Mouse (Mus musculus) mouse embryonic stem cell (cell line): Measurements from ENCODE around the gene Rph3a.
"Not testable (repeated sequence)": the region's sequence is repeated elsewhere in the genome, so short reads cannot be mapped to it uniquely, and the experiment has no call there.

ENCODE experiments used
- in situ Hi-C, 2 experiments: fragments of 300-500 bp; cut with MboI; formaldehyde crosslinking; loops; 1 replicate in 1 of 2; 3 replicates in 1 of 2; pipeline ENCODE4 v1.14.3; 2019 to 2020; ENCODE audit warnings: low sequenced_read_pairs in 2 of 2, low pct_unique_long_range_greater_than_20kb in 1 of 2, mixed read lengths in 1 of 2; ENCODE audit not compliant: unreplicated experiment in 1 of 2

Gene Rph3a

GRCm38 (mm10) chr5:120926311-120926710 is 83.6 kb downstream of the Rph3a start:
- in situ Hi-C loops, result not testable (repeated sequence)

- in situ Hi-C loops, result not testable (repeated sequence)
Measured at GRCm38 (mm10) chr5:120924520-120924919, 85.4 kb downstream of the Rph3a start.

GRCm38 (mm10) chr5:120923969-120924368 is 85.9 kb downstream of the Rph3a start:
- in situ Hi-C loops, result no loop called here

GRCm38 (mm10) chr5:120920296-120920695 is 89.6 kb downstream of the Rph3a start:
- in situ Hi-C loops, result no loop called here

GRCm38 (mm10) chr5:120919156-120919935 is 90.5 kb downstream of the Rph3a start:
- in situ Hi-C loops, result not testable (repeated sequence)

DNA sequence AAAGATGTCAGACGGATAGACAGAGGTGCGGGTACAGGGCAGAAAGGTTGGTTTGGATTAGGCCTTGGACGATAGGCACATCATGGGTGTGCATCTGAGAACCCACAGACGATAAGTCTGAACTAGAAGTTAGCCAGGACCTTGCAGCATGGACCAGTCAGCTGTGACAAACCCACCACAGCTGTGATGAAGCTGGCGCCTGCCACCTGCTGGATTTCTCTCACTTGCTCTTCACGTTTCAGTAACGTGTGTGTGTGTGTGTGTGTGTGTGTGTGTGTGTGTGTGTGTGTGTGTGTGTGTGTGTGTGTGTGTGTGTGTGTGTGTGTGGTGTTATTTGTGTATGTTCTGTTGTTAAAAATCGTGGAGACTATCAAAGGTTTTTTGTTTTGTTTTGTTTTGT is 95.7 kb downstream of the Rph3a start, which contains the start of gene Oas1d:
Gene Oas1d (plus strand): TSS at position 333 of the 400 bp plus-strand sequence.
- in situ Hi-C loops, result not testable (repeated sequence)

- in situ Hi-C loops, result no loop called here
Measured at GRCm38 (mm10) chr5:120908196-120908920, 101.5 kb downstream of the Rph3a start.

GRCm38 (mm10) chr5:120906791-120907733 is 102.8 kb downstream of the Rph3a start, which contains the start of gene Oas1a:
Gene Oas1a (minus strand): TSS chr5:120907521.
- in situ Hi-C loops, result not testable (repeated sequence)

- in situ Hi-C loops, result no loop called here
Measured at GRCm38 (mm10) chr5:120902056-120902455, 107.8 kb downstream of the Rph3a start.

- in situ Hi-C loops, result no loop called here
Measured at GRCm38 (mm10) chr5:120900666-120901065, 109.2 kb downstream of the Rph3a start.

GRCm38 (mm10) chr5:120898726-120899125 is 111.2 kb downstream of the Rph3a start:
- in situ Hi-C loops, result no loop called here

DNA sequence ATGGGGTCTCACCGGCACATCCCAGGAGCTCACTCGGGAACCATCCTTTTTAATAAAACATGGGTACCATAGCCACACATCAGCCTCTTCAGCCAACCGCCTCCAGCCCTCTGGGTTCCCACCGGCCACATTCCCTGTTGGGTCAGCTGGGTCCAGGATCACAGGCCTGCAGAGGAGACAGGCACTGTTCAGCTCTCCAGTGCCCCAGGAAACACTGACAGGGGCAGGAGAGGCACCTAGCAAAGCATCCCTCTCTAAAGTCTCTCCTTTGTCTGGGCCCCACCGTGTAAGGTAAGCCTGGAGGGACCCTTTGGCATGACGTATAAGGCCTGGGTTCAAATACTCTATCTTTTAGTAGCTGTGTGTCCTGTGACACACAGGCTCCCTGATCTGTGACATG is 111.6 kb downstream of the Rph3a start:
- in situ Hi-C loops, result no loop called here

DNA sequence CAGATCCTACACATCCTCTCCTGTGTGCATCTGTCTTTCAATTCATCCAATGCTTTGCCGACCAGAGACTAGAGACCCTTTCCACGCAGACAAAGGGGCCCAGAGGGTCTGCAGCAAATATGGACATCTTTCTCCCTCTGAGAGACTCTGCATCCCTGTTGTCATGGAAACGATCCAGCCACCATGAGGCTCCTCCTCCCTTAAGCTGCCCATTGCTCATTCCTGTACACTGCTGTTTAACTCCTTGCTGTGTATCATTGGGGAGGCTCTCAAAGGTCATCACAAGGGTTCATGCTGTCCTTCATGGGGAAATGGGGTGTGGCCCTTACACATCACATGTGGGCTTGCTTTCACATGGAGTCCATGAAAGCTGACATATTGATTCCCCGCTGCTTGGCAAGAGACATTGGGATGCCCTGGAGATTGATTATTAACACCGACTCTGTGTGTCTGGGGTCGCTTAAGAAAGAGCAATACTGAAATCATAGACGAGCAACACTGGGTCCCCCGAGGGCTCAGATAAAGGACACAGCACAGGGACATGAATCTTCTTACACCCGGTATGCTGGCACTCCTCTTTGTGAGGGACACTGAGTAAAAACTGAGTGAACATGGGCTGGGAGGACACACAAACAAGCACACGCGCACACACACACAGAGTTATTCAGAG is 114.5 kb downstream of the Rph3a start:
- in situ Hi-C loops, result no loop called here

DNA sequence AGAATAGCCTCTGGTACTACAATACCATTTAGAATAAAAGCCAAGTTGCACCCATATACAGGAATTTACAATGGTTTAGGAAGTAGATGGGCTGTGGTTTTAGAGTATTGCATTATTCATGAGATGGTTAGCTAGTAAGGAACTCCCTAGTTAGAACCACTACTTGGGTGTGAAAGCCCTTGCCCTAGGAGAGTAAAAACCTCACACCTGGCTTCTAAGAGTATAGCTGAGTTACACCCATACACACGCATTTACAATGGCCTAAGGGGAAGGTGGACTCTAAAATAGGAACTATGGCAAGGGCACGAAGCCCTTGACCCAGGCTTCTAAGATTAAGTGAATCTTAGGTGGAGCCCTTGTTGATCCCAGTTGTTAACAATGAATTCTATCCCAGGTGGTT is 115.2 kb downstream of the Rph3a start:
- in situ Hi-C loops, result not testable (repeated sequence)

GRCm38 (mm10) chr5:120893866-120894265 is 116.0 kb downstream of the Rph3a start:
- in situ Hi-C loops, result not testable (repeated sequence)

DNA sequence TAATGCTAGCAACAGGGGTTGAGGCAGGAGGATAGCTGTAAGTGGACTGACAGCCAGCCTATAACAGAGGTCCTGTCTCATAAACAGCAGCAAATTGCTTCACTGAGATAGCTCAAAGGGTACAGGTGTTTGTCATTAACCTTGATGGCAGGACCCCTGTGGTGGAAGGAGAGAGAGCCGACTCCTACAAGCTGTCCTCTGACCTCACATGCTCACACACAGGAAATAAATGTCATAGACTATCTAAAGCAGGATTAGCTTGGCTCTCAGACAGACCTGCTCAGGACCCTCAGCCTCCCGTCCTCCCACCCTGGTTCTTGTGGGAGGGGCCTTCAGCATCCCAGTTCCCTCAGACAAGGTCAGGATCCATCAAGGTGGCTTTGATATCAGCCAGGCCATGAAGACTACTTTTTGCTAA is 117.6 kb downstream of the Rph3a start:
- in situ Hi-C loops, result no loop called here

GRCm38 (mm10) chr5:120891566-120892242 is 118.2 kb downstream of the Rph3a start:
- in situ Hi-C loops, result not testable (repeated sequence)

- in situ Hi-C loops, result no loop called here
Measured at GRCm38 (mm10) chr5:120890991-120891390, 118.9 kb downstream of the Rph3a start.
